Mouse (Mus musculus) ES-E14 (cell line): ENCODE results near the gene Kcnj11.

ENCODE experiments used
- HCFC1 ChIP-seq: IDR thresholded peaks from 2 replicates; pipeline ENCODE4 v1.6.1; 2012; ENCODE audit warnings: low read length, inconsistent platforms, borderline replicate concordance; ENCODE audit not compliant: insufficient read depth
- ZC3H11A ChIP-seq: IDR thresholded peaks from 2 replicates; pipeline ENCODE4 v1.6.1; 2012; ENCODE audit warnings: low read depth, mild to moderate bottlenecking, inconsistent platforms, low read length, borderline replicate concordance
- ZNF384 ChIP-seq: IDR thresholded peaks from 2 replicates; pipeline ENCODE4 v1.6.1; 2012; ENCODE audit warnings: low read depth, low read length, inconsistent platforms

DNA sequence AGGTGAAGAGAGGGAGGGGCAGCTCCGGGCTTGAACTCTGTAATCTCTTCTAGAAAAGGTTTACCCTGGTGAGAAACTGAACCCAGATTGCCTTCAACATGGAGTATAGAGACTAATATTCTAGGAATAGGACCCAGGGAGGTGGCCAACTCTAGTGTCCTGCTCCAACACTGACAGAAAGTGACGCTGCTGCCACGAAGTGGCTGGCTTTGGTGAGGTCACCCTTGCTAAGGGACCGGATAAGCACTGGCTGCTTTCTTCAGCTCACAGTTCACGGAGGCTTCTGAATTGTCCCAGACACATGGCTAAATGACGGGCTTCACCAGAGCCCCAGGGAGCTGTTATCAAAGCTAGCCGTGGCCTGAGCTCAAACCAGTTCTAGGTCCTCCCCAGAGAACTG is 33.3 kb upstream of the Kcnj11 start:
- no peak for TF ChIP-seq ZC3H11A
- TF ChIP-seq ZNF384 = no peak
- no peak for TF ChIP-seq HCFC1
